Mouse (Mus musculus) forebrain, embryonic 16.5 days (tissue): ENCODE results near the gene Hhatl. TPM values are rescaled to one million over a fixed set of nuclear protein-coding genes. Genes with fewer than 3 reads are reported as not detected.

Source experiments
- ATAC-seq: fragments of 200-750 bp; cut with Nextera tagmentation; 2 replicates; pipeline ENCODE4 v1.8.0; 2017; ENCODE audit warnings: mild to moderate bottlenecking, moderate library complexity
- H3K27ac ChIP-seq: fragments of 300-500 bp; sonication (generic); 2 replicates; pipeline ENCODE4 v1.5.1; 2014; ENCODE audit warnings: low read length, control low read depth
- H3K27me3 ChIP-seq: fragments of 300-500 bp; sonication (generic); replicated peaks from 2 replicates; pipeline ENCODE4 v1.6.1; 2014; ENCODE audit warnings: low read length; ENCODE audit not compliant: control insufficient read depth, insufficient read depth
- H3K36me3 ChIP-seq: fragments of 300-500 bp; sonication (generic); 2 replicates; pipeline ENCODE4 v1.6.1; 2014; ENCODE audit not compliant: control insufficient read depth, insufficient read depth
- H3K4me1 ChIP-seq: fragments of 300-500 bp; sonication (generic); replicated peaks from 2 replicates; pipeline ENCODE4 v1.6.1; 2014; ENCODE audit warnings: low read length; ENCODE audit not compliant: control insufficient read depth, insufficient read depth
- H3K4me2 ChIP-seq: fragments of 300-500 bp; sonication (generic); 2 replicates; pipeline ENCODE4 v1.6.1; 2014; ENCODE audit warnings: mild to moderate bottlenecking, low read length, control low read depth
- H3K4me3 ChIP-seq: fragments of 300-500 bp; sonication (generic); replicated peaks from 2 replicates; pipeline ENCODE4 v1.5.1; 2014; ENCODE audit warnings: mild to moderate bottlenecking, low read length, control low read depth
- H3K9ac ChIP-seq: fragments of 300-500 bp; sonication (generic); replicated peaks from 2 replicates; pipeline ENCODE4 v1.6.1; 2014; ENCODE audit warnings: low read depth, low read length, control low read depth
- H3K9me3 ChIP-seq: fragments of 300-500 bp; sonication (generic); 2 replicates; pipeline ENCODE4 v1.6.1; 2016; ENCODE audit warnings: low read length; ENCODE audit not compliant: control insufficient read depth
- WGBS: fragments of 180-500 bp; shearing (Covaris S2); extraction: QIAGEN DNeasy Blood & Tissue Kit; methylation state at CpG from one replicate; pipeline ENCODE4 v1.1.7; 2014; 5-methylcytosine and 5-hydroxymethylcytosine counted together
- polyA plus RNA-seq: library from polyadenylated mRNA; unstranded; fragments of >200 nt; fragmentation: Nextera tagmentation; extraction: Ambion mirVana; gene quantifications from 2 replicates; pipeline ENCODE4 v1.2.1, GENCODE M21; 2015

Hhatl gene
- polyA plus RNA-seq, 1 experiment from 2014 or later, result not detected

- Histone ChIP-seq H3K27ac (no peak overlapping the region), H3K4me3 (no peak overlapping the region), H3K9ac (no peak overlapping the region), H3K9me3 (no peaks in the 10 kb centered on the region), H3K4me1 (peaks cover 27% of the 10 kb centered on the region), H3K36me3 (peaks cover 14% of the 10 kb centered on the region), H3K4me2 (no peak overlapping the region), H3K27me3 (no peaks in the 10 kb centered on the region)
- 64% methylated on average over 3 of the region's 3 CpGs for WGBS
- no peak for ATAC-seq
Observed at GRCm38 (mm10) chr9:121757432-121757831, 34.9 kb downstream of the Hhatl start.

DNA sequence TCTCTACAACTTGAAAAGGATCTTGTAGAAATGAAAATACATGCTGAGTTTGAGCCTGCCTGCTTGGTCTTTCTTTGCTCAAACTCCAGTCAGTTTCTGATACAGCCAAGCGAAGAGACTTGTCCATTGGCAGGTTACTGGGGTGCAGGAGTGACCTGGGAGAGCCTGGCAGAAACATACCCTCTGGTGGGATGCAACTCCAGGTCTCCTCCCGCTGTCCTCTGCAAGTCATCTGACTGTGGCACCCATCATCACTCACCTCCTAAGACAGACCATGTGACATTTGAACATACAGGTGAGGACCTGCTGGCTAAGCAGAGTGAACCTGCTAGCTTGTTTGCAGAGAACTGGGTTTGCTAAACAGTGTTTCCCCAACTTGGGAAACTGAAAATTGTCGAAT, 35.5 kb downstream of the Hhatl start:
- H3K9me3 ChIP-seq, result no peaks in the 10 kb centered on the region
- no peaks in the 10 kb centered on the region for H3K27me3 ChIP-seq
- ATAC-seq, result no peak
- H3K4me3 ChIP-seq, result no peak overlapping the region
- peaks cover 25% of the 10 kb centered on the region for H3K4me1 ChIP-seq
- H3K4me2 ChIP-seq, result no peak overlapping the region
- H3K36me3 ChIP-seq, result peaks cover 19% of the 10 kb centered on the region
- no peak overlapping the region for H3K27ac ChIP-seq
- H3K9ac ChIP-seq, result no peak overlapping the region
- 90% methylated on average over 3 of the region's 3 CpGs for WGBS

- no peak overlapping the region for H3K27ac ChIP-seq
- no peak overlapping the region for H3K4me2 ChIP-seq
- no peak overlapping the region for H3K4me3 ChIP-seq
- H3K36me3 ChIP-seq, result peaks cover 41% of the 10 kb centered on the region
- no peak overlapping the region for H3K9ac ChIP-seq
- H3K27me3 ChIP-seq, result no peaks in the 10 kb centered on the region
- H3K9me3 ChIP-seq, result no peaks in the 10 kb centered on the region
- no peak for ATAC-seq
- H3K4me1 ChIP-seq, result peaks cover 10% of the 10 kb centered on the region
- 86% methylated on average over 3 of the region's 3 CpGs for WGBS
Observed at GRCm38 (mm10) chr9:121754624-121755023, 37.7 kb downstream of the Hhatl start.

DNA sequence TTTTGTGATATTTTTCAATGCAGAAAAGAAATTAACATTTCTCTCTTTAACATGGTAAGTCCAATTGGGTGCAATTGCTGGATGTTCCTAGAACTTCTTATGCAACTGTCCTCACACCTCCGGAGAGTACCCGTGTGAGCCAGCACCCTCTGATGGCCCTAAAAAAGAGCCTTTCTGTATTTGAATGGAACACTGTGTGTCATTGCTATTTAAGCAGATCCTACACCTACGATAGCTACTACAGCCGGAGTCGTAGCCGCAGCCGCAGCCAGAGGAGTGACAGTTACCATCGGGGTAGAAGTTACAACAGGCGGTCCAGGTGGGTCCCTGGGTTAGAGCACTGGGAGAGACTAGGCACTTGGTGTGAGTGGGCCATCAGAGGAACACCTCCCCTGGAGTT, 39.5 kb downstream of the Hhatl start:
- H3K4me2 ChIP-seq, result no peak overlapping the region
- H3K9me3 ChIP-seq, result no peaks in the 10 kb centered on the region
- no peaks in the 10 kb centered on the region for H3K4me1 ChIP-seq
- no peak for ATAC-seq
- no peak overlapping the region for H3K4me3 ChIP-seq
- peaks cover 55% of the 10 kb centered on the region for H3K36me3 ChIP-seq
- no peak overlapping the region for H3K9ac ChIP-seq
- no peaks in the 10 kb centered on the region for H3K27me3 ChIP-seq
- no peak overlapping the region for H3K27ac ChIP-seq
- WGBS, result 96% methylated on average over 9 of the region's 9 CpGs

GRCm38 (mm10) chr9:121744051-121744450, 48.3 kb downstream of the Hhatl start:
- WGBS, result 93% methylated on average over 8 of the region's 8 CpGs
- no peaks in the 10 kb centered on the region for H3K9me3 ChIP-seq
- H3K9ac ChIP-seq, result no peak overlapping the region
- H3K27me3 ChIP-seq, result no peaks in the 10 kb centered on the region
- H3K27ac ChIP-seq, result no peak overlapping the region
- H3K4me3 ChIP-seq, result no peak overlapping the region
- peaks cover 40% of the 10 kb centered on the region for H3K36me3 ChIP-seq
- H3K4me2 ChIP-seq, result no peak overlapping the region
- H3K4me1 ChIP-seq, result no peaks in the 10 kb centered on the region
- no peak for ATAC-seq

GRCm38 (mm10) chr9:121741168-121741567, 51.1 kb downstream of the Hhatl start:
- Histone ChIP-seq H3K27me3 (no peaks in the 10 kb centered on the region), H3K4me3 (no peak overlapping the region), H3K27ac (no peak overlapping the region), H3K4me1 (no peaks in the 10 kb centered on the region), H3K4me2 (no peak overlapping the region), H3K9ac (no peak overlapping the region), H3K36me3 (peaks cover 22% of the 10 kb centered on the region), H3K9me3 (no peaks in the 10 kb centered on the region)
- ATAC-seq, result no peak
- WGBS, result 89% methylated on average over 3 of the region's 3 CpGs

- H3K27me3 ChIP-seq, result no peaks in the 10 kb centered on the region
- WGBS, result 91% methylated on average over 6 of the region's 6 CpGs
- H3K9ac ChIP-seq, result no peak overlapping the region
- no peak for ATAC-seq
- no peak overlapping the region for H3K4me3 ChIP-seq
- no peaks in the 10 kb centered on the region for H3K9me3 ChIP-seq
- H3K27ac ChIP-seq, result no peak overlapping the region
- H3K4me1 ChIP-seq, result no peaks in the 10 kb centered on the region
- H3K36me3 ChIP-seq, result peaks cover 20% of the 10 kb centered on the region
- no peak overlapping the region for H3K4me2 ChIP-seq
Observed at GRCm38 (mm10) chr9:121740490-121740889, 51.8 kb downstream of the Hhatl start.

Other genes with a start within 250 kb of the Hhatl start
- gene Lyzl4, start 150.4 kb downstream of the Hhatl start, polyA plus RNA-seq, result not detected in 2 replicates
- 0.65 and 1.1 TPM in 2 replicates for gene Vipr1, start 149.8 kb downstream of the Hhatl start, polyA plus RNA-seq
- gene Sec22c, start 87.0 kb downstream of the Hhatl start, polyA plus RNA-seq, result 37.9 and 40.0 TPM in 2 replicates
- gene Ss18l2, start 82.2 kb downstream of the Hhatl start, polyA plus RNA-seq, result 133 and 142 TPM in 2 replicates
- 59.1 and 60.4 TPM in 2 replicates for gene Nktr, start 73.3 kb downstream of the Hhatl start, polyA plus RNA-seq
- gene Zfp651, start 33.2 kb downstream of the Hhatl start, polyA plus RNA-seq, result 16.4 and 20.4 TPM in 2 replicates
- gene Klhl40, start 14.9 kb downstream of the Hhatl start, polyA plus RNA-seq, result 0.80 and 1.1 TPM in 2 replicates
- 2.8 and 4.2 TPM in 2 replicates for gene Ccdc13, start 47.0 kb upstream of the Hhatl start, polyA plus RNA-seq
- 109 and 116 TPM in 2 replicates for gene Higd1a, start 65.9 kb upstream of the Hhatl start, polyA plus RNA-seq
- 2.6 and 3.0 TPM in 2 replicates for gene Ackr2, start 105.8 kb upstream of the Hhatl start, polyA plus RNA-seq
- not detected in 2 replicates for gene Cyp8b1, start 123.8 kb upstream of the Hhatl start, polyA plus RNA-seq
- 1.6 and 1.8 TPM in 2 replicates for gene Fam198a, start 158.5 kb upstream of the Hhatl start, polyA plus RNA-seq
- 28.3 and 32.5 TPM in 2 replicates for gene Pomgnt2, start 204.6 kb upstream of the Hhatl start, polyA plus RNA-seq